Mouse (Mus musculus) testis, postnatal 10 days (tissue): ENCODE measurements around the gene Sorbs1.

Source experiments
- DNase-seq: peaks from one replicate; pipeline ENCODE4 v3.0.0; 2021; ENCODE audit warnings: low spot score

The Sorbs1 gene

DNA sequence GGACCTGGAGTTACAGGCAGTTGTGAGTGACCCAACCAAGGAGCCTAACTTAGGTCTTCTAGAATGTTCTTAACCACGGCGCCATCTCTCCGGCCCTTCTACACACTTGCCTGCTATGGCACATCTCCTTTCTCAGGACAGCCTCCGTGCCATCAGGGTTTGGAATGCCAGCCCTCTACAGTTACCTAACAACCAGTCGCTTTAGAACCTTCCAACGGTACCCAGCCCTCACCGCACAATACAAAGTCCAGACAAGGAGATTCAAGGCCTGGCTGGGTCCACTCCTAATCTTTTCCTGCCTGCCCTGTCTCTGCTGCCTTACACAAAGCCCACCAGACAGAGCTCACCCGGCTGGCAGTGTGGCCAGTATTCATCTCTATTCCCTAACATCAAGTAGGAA, 106.9 kb downstream of the Sorbs1 start:
- DNase-seq, result no peak

DNA sequence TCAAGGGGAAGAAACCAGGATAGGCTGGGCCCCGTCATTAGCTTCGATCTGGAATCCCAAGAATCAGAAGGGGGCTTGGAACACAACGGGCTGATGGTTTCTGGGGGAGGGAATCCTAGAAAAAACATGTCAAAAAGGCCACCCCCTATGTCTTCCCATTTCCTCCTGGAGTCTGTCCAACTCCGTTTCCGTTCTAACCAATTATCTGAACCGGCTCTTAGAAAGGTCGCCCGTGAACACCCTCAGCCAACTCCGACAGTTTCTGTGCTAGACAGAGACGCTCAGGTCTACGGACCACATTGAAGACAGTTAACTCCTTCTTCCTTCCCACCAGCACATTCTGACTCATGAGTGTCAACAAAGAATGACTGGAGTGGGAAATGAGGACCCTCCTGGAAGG, 107.8 kb downstream of the Sorbs1 start:
- DNase-seq, result no peak

DNA sequence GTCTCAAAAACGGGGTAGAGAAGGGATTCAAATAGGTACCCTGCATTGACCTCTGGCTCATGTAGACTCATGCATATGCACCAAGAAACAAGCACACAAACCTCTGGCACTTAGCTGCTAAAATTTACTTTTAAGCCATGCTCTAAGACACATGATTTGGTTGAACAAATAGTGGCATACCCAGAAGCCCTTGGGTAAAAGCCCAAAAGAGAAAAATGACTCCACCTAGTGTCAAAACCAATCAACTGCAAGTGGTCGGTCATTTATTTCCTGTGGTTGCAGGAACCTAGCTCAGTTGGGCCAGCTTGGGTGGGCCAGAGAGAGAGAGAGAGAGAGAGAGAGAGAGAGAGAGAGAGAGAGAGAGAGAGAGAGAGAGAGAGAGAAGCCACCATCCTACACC, 109.0 kb downstream of the Sorbs1 start:
- DNase-seq, result no peak

DNA sequence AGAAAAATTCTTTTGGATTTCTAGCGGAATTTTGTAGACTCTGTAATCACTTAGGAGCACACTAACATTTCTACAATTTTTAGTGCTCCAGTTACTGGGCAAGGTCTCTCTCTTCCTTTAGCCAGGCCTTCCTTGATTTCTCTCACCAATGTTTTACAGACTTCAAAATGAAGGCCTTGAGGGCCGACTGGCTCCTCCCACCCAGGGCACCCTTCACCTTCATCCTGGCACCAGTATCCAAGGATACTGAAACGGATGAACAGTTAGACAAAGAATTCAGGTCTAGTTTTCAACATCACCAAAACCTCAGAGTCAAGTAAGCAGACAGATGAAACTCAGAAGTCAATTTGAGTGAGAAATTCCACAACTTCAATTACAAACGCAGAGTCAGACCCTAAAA, 109.6 kb downstream of the Sorbs1 start:
- DNase-seq, result no peak

DNA sequence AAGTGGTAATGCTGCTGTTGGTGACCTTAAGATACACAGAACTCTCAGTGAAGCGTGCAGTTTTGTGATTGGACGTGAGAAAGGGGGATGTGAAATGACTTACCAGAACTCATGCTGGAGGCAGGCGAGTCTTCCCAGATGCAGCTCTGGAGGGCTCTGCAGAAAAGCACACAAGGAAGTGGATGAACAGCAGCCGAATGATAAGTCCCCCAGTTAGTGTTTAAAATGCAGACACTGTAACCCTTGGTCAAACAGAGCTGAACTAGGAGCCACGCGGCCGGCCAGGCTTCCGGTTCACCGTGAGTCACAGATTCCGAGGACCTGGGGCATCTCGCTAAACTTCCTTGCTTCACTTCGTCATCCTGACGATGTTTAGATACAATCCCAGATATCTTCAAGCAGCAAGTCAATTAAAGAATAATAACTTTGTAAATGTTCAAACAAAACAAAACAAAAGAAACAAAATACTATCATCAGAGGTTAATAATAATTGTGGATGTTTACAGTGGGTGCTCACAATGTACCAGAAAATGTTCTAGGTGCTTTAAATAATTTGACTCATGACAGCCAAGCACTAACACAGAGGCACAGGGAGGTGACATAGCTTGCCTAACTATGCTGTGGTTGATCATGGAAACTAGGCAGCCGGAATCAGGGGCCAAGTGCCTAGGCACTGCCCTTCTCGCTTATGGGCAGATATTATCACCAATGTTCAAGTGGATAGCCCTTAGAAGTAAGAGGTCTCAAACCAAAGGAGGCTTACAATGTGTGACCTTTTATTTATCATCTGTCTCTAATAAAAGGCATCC, 111.2 kb downstream of the Sorbs1 start:
- no peak for DNase-seq

DNA sequence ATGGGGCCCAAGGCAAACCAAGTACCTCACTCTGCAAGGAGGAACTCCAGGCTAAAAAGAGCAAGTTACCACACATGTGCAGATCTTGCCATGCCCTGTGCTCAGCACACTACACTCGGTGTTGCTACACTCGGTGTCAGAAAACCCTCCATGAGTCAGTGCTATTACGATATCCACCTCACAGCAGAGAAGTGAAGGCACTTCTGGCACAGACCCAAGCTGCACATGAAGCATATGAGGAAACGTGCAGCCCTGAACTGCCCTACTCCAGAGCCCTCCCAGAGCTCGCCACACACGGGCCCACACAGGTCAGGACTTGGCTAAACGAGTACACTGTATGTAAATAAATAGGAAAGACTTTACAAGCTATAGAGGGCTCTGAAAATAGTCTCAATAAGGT, 112.4 kb downstream of the Sorbs1 start:
- no peak for DNase-seq

DNA sequence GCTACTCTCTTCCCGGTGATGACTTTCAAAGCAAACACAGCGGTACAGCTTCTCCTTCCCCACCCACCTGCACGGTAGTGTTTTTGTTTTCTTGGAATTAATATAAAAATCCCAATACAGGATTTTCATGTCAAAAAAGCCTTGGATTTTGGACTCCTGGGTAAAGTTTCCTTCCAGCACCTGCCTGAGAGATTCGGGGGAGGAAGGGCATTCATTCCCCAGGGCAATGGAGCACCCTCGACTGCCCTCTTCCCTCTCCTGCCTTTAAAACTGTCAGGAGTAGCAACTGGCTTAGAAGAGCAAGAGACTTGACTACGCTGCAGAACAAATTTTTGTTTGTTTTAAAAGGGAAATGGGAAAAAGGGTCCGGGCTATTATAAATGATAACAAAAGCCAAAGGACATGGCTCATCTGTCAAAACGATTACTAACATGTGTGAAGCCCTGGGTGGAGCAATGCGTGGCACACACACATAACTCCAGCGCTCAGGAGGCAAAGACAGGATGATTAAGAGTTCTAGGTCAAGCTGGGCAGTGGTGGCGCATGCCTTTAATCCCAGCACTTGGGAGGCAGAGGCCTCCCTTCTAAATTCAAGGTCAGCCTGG, 113.1 kb downstream of the Sorbs1 start:
- no peak for DNase-seq

DNA sequence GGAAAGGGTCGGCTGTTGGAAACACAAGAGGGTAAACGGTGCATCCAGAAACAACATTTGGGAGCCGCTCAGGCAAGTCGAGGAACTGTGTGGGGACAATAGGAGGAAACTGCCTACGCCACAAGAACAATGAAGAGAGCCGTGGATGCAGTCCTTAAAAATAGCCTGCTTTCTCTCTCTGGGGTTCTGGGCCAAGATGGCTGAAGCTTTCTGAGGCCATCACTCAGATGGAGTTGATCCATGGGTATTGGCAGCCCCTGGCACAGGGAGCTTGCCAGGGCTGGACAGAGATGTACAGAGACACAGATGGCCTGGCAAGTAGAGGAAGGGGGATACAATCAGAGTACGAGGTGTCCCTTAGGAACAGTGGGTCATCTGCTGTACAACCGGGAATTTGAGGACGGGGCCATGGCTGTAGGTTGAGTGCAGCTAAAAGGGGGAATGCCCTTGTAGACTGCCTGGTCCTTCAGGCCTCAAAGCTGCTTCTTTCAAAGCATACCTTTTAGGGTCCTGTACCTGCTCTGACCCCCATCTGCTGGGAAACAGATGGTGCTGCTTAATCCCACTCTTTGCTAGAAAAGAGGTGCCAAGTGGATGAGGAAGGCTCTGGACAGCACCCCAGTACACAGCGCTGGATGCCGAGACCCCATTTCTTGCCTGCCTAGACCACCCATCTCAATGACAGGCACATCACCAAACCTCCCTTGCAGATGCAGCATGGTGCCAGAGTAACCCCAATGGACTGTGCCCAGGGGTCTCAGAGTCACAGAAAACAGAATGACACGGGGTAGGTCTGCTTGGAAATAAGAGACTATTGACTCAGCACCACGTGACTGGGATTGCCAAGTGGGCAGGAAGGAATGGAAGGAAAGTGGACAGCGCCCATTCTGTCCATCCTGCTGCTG, 117.6 kb downstream of the Sorbs1 start:
- DNase-seq, result no peak

DNA sequence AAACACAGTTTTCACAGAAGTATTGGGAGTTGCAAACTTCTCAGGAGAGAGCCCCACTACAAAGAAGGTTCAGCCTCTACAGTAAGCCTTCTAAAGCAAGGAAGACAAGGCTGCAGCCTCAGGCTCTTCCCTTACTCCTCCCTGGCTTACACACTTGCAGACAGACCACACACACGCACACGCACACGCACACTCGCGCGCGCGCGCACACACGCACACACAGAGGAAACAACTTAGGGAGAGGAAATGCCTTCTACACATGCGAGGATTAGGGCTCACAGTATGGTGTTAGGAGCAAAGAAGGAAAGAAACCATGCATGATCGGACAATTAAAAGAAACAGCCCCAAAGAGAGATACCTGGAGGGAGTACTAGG, 118.3 kb downstream of the Sorbs1 start:
- no peak for DNase-seq

DNA sequence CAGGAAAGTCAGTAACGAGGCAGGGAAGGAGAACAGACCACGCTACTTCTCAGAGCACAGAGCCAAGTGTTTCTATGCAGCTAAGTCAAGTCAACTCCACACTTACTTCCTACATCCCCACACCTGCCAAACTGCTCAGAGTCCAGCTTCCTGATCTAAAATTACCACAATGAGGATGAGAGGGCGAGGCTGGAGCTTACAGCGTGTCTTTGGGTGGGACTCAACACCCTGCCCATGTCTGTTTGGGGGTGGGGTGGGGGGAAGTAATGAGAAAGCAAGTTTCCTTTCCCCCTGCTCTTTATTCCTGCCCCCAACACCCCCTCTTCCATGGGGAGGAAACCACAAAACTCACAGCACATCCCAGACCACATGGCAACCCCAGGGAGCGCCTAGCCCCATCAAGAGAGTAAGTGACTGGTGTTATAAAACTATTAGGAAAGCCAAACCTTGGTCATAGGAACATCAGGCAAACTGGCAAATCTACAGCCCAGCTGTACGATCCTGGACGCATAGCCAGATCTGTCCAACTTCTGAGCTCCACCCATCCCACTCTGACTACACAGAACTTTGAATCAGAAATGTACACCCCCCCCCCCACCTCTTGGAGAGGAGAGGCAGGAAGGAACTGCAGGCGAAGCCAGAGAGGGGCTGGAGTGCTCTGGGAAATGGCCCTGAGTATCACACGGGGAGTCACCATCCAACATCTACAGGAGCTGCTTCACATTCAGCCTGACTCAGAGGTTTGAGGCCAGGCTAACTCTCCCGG, 118.8 kb downstream of the Sorbs1 start:
- DNase-seq, result no peak

DNA sequence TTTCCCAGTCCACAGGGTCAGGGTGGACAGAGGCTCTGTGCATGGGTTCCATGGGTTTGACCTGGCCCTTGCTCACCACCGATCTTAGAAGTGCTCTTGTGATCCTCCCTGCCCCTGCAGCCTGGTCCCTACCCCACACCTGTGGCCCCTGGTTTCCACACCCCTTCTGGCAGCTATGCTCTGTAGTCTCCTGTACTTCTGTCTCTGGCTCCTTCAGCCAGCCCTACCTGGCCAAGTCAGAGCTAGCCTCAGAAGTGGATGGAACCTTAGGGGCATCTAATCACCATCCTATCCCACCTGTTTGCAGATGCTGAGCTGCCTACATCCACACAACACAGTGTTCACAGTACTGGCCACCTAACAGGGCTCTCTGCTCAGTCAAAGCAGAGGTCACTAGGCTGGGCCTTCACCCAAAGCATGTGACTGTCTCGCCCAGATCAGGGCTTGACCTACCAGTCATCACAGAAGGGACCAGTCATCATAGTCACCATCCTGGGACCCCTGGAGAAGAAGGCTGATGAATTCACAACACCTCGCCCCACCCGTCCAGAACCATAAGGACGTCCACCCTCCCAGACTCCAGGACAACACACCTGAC, 120.7 kb downstream of the Sorbs1 start:
- DNase-seq, result no peak

DNA sequence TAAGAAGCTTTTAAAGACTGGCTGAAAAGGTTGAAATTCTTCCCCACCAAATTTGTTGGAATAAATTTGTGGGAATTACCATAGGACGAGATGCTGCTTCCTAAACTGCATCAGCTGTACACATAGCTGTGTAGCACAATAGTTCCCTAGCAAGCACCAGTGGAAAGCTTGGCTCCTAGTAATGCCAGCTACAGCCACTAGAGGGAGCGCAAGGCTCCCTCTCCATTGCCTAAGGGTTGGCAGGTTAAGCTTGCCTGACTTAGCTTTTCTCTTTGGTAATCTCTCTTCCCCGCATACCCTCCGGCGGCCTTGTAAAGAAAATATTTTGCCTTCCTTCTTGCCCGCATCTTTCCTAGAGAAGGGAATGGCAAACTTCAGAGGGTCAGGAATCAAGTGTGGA, 122.1 kb downstream of the Sorbs1 start:
- DNase-seq, result peak; percentile 86

DNA sequence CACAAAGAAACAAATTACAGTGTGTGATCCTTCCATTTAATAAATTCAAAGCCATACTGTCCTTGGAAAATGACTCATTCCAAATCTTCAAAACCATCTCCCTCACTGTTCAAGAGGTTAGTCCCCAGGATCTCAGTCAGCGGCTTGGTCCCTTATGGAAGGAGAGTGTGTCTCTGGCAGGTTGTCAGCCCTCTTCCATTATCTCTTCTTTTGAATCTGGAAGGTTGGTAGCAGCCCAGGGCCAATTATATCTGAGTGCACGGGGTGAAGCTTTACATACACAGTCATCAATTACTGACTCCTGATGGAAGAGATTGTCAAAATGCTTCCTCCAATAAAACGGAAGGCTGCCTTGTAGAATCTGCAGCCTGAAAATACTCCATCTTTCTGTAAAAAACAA, 126.7 kb downstream of the Sorbs1 start:
- no peak for DNase-seq

DNA sequence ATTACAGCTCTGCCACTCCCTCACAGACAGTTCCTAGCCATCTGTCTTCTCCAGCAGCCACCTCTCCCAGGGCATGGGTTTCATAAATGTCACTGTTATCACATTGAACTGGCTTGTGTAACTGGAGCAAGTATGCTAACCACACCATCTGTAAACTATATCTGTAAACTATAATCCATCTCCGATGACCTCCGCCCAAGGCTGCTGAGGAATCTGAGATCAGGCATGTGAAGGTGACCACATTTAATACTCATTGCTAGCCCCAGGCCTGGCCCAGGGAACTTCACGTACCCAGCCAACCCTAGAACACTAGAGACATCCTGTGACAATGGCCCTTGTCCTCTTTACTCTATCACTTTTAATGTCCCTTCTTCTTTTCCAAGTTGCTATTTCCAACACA, 128.2 kb downstream of the Sorbs1 start:
- DNase-seq, result no peak

DNA sequence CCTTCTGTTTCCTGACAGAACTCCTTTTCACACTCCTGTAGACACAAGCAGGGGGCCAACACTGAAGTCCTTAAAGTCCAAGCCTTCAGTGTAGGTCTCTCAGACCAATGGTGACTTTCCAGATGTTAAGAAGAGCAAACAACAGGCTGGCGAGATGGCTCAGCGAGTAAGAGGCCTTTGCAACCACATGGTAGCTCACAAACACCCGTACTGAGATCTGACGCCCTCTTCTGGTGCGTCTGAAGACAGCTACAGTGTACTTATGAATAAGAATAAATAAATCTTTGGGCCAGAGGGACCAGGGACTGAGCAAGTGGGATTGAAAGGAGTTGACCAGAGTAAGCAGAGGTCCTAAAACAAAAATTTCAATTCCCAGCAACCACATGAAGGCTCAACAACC, 129.6 kb downstream of the Sorbs1 start:
- no peak for DNase-seq

DNA sequence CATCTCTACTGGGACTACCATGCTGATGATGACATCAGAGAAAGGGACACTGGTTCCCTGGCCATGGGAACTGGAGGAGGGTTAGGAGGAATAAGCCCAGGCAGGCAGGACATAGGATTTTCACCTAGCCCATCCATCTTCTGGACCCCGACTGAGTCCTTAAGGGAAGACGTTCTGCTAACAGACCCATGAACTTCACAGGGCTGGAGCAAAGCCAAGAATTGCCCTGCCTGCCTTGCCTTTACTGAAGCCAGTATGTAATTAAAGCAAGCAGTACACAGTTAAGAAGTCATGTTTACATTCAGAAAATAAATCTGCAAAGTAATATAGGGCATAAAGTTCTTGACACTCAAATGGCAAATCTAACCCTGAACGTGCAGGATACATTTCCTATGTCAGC, 132.9 kb downstream of the Sorbs1 start:
- DNase-seq, result no peak

DNA sequence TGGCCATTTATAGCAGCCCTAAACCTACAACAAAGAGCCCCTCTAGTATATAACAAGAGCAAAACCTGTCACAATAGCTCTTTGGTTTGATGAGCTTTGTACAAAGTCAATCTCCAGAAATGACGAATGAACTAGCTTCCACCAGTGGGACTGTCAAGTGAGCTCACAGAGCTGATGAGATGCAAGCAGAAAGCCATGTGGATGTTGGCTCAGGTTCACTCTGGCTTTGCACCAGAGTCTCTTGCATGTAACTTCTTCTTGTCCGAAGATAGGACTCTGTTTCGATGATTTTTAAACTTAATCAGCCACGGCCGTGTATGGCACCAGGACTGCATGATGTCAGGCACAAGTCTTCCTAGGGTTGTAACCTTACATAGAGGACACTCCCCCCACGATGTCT, 133.6 kb downstream of the Sorbs1 start:
- no peak for DNase-seq

DNA sequence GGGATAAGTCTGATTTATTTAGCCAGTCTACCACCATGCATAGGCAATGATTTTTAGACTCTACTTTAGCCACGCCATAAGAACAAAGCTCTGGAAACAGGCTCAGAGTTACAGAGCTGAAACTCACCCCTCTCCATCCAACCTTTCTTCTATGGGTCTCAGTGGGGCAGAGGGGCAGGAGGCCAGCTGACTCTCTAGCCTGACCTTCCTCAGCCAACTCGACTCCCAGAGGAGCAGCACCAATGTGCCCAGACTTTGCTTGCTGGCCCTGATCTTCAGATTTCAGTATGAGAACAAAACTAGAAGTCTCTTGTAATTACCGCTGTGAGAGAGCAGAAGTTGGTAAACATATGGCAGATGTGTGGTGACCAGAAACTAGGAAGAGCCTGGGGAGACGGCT, 134.5 kb downstream of the Sorbs1 start:
- DNase-seq, result no peak

DNA sequence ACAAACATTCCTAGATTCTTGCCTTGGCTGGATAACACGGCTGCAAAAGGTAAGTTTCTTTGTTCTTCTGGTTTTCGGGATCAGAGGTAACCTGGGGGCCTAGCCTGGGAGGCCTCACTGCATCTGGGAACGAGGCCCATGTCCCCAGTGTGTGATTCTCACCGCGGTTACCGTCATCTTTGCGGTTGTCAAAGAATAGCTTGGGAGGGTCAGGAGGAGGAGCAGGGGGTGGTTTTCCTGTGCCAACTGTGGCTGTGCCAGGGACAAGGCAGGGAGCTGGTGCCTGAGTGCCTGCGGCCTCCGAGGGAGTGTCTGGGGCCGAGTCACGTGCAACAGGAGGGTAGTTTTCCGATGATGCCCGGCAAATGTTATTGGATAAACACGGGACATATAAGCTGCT, 135.9 kb downstream of the Sorbs1 start:
- no peak for DNase-seq

DNA sequence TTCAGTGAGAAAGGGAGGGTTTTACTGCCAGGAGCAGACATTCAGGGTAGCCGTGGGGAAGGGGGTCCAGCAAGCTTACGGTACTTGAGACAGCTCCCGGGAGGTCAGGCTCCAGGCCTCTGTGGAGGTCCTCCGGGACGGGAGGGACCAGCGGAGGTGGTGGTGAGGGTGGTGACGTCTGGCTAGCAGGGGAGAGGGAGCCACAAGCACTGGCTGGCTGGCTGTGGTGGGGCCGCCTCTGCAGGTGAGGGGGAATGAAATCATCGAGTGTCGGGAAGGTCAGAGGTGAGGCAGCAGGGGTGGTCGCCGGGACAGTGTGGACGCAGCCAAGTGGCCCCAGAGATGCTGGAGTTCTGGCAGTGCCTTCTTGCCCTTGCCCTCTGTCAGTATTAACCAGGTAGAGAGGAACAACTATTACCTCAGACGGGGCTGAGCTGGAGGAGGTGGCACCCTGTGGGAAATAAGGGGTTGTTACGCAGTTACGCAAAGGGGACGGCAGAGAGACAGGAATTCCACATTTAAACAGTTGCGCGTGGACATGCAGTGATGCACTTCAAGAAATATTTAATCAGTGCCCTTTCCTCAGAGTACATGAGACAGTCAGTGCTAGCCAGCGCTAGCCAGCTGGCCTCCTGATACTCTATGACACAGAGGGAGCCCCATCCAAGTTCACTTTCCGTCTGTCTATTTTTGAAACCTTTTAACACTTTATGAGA, 136.9 kb downstream of the Sorbs1 start:
- DNase-seq, result no peak

DNA sequence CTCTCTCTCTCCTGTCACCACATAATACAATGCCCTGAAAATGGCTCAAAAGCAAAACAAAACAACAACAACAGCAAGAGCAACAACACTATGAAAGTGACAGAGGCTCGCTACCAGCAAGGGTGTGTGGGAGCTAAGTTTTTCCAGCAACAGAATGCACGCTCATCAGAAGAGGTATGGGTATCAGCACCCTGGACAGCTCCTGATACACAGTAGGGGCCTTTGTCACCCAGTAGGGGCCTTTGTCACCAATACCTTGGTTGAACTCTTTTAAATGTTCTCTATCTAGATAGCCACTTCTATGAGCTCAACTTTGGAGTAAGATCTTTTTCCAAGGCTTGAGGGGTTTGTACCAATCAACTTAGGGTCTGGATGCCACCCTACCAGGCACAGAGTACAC, 138.9 kb downstream of the Sorbs1 start:
- no peak for DNase-seq
